Mouse (Mus musculus): ENCODE results near the gene Ypel3.

- TF ChIP-seq CTCF (conservative IDR thresholded peaks at IDR 0.05; ENCODE audit: low read length) (peak; percentile 14; the same call in 1 of the 2 replicates), NANOG (IDR thresholded peaks at IDR 0.05; ENCODE audit: borderline replicate concordance, low read length) (no peak), POU5F1 (IDR thresholded peaks at IDR 0.05; ENCODE audit: borderline replicate concordance, low read length) (no peak)
Measured at GRCm38 (mm10) chr7:126796350-126796932, 19.7 kb downstream of the Ypel3 start.
